8 mouse cellular contexts compared by ENCODE assay signal in genomic region chr4:88438326-88438989, GRCm38 (mm10). TPM values are rescaled to one million over a fixed set of nuclear protein-coding genes. Genes with fewer than 3 reads are reported as not detected.
DNase-seq lines count a peak whose midpoint lies in the region; ATAC-seq and TF ChIP-seq lines count a peak whose summit lies in the region.

TSS of gene Hacd4 (minus strand) at chr4:88438928.

- peak; percentile 53 to 58 for DNase-seq in adrenal gland, adult 18-20 months (ENCODE audit: low spot score in 2 of 2)
- peak; percentile 84 for DNase-seq in lung, postnatal 10 days
- DNase-seq in ovary, postnatal 14 days (ENCODE audit: low spot score) = peak; percentile 41
- DNase-seq in T-cell, adult 2 months (ENCODE audit: low spot score) = no peak

- H3K27me3 ChIP-seq in C2C12 (ENCODE audit: control insufficient read depth, insufficient read depth, insufficient read length) = no peaks in the 10 kb centered on the region
- no peaks in the 10 kb centered on the region for H3K27me3 ChIP-seq in embryonic facial prominence, embryonic 12.5 days
- no peaks in the 10 kb centered on the region for H3K27me3 ChIP-seq in heart, embryonic 12.5 days (replicated peaks)
- no peaks in the 10 kb centered on the region for H3K27me3 ChIP-seq in kidney, embryonic 15.5 days

- H3K9me3 ChIP-seq in embryonic facial prominence, embryonic 12.5 days = no peaks in the 10 kb centered on the region
- H3K9me3 ChIP-seq in heart, embryonic 12.5 days (replicated peaks) = no peaks in the 10 kb centered on the region
- H3K9me3 ChIP-seq in kidney, embryonic 15.5 days (replicated peaks) = no peaks in the 10 kb centered on the region

- peak; percentile 75; the same call in 1 of the 2 replicates for ATAC-seq in embryonic facial prominence, embryonic 12.5 days (ENCODE audit: insufficient number of reproducible peaks, insufficient read depth, low FRiP score, low TSS enrichment)
- ATAC-seq in heart, embryonic 12.5 days (ENCODE audit: insufficient number of reproducible peaks, low FRiP score) = peak; percentile 80; the same call in 1 of the 2 replicates
- ATAC-seq in kidney, embryonic 15.5 days (replicated peaks; ENCODE audit: low FRiP score) = peak; percentile 96

- peaks cover 11% of the 10 kb centered on the region for H3K4me1 ChIP-seq in embryonic facial prominence, embryonic 12.5 days
- peaks cover 27% of the 10 kb centered on the region for H3K4me1 ChIP-seq in heart, embryonic 12.5 days (replicated peaks)
- H3K4me1 ChIP-seq in kidney, embryonic 15.5 days = peaks cover 27% of the 10 kb centered on the region

- H3K36me3 ChIP-seq in C2C12 (ENCODE audit: control insufficient read depth, insufficient read depth) = no peaks in the 10 kb centered on the region
- no peaks in the 10 kb centered on the region for H3K36me3 ChIP-seq in embryonic facial prominence, embryonic 12.5 days
- no peaks in the 10 kb centered on the region for H3K36me3 ChIP-seq in heart, embryonic 12.5 days
- H3K36me3 ChIP-seq in kidney, embryonic 15.5 days = no peaks in the 10 kb centered on the region

- WGBS in embryonic facial prominence, embryonic 12.5 days = 3% methylated on average over 13 of the region's 14 CpGs
- 4% methylated on average over 14 of the region's 14 CpGs for WGBS in heart, embryonic 12.5 days
- 4% methylated on average over 14 of the region's 14 CpGs for WGBS in kidney, embryonic 15.5 days

- H3K27ac ChIP-seq in embryonic facial prominence, embryonic 12.5 days = peak within 1 kb of the TSS; percentile 79
- peak within 1 kb of the TSS; percentile 39; the same call in 1 of the 2 replicates for H3K27ac ChIP-seq in heart, embryonic 12.5 days (ENCODE audit: poor library complexity, severe bottlenecking)
- H3K27ac ChIP-seq in kidney, embryonic 15.5 days = peak within 1 kb of the TSS; percentile 86

- peak within 1 kb of the TSS; percentile 66 for H3K4me2 ChIP-seq in embryonic facial prominence, embryonic 12.5 days (replicated peaks)
- peak within 1 kb of the TSS; percentile 84 for H3K4me2 ChIP-seq in heart, embryonic 12.5 days
- H3K4me2 ChIP-seq in kidney, embryonic 15.5 days = peak within 1 kb of the TSS; percentile 69

- peak within 1 kb of the TSS; percentile 29 for H3ac ChIP-seq in C2C12 (ENCODE audit: control insufficient read depth, insufficient read length, low read depth)

- H3K79me3 ChIP-seq in C2C12 (ENCODE audit: low read depth) = no peaks in the 10 kb centered on the region

- peak within 1 kb of the TSS; percentile 49; the same call in 1 of the 2 replicates for H3K9ac ChIP-seq in embryonic facial prominence, embryonic 12.5 days
- H3K9ac ChIP-seq in heart, embryonic 12.5 days = peak within 1 kb of the TSS; percentile 80
- H3K9ac ChIP-seq in kidney, embryonic 15.5 days = peak within 1 kb of the TSS; percentile 45; the same call in 1 of the 2 replicates

- no peak for TF ChIP-seq CTCF in C2C12 (IDR thresholded peaks at IDR 0.05; ENCODE audit: control insufficient read depth, insufficient read depth, insufficient read length)

- peak within 1 kb of the TSS; percentile 19 for H3K4me3 ChIP-seq in C2C12 (ENCODE audit: insufficient read depth, poor library complexity, severe bottlenecking)
- peak within 1 kb of the TSS; percentile 42 for H3K4me3 ChIP-seq in embryonic facial prominence, embryonic 12.5 days
- peak within 1 kb of the TSS; percentile 60 for H3K4me3 ChIP-seq in heart, embryonic 12.5 days
- H3K4me3 ChIP-seq in kidney, embryonic 15.5 days (replicated peaks) = peak within 1 kb of the TSS; percentile 48

- no peaks in the 10 kb centered on the region for H3K79me2 ChIP-seq in C2C12 (ENCODE audit: control insufficient read depth, insufficient read depth)

TF ChIP-seq in C2C12, 6 proteins besides CTCF, POLR2A, EP300 and RAD21:
- TF ChIP-seq CEBPB (IDR thresholded peaks at IDR 0.05; ENCODE audit: low read depth) (no peak), USF1 (IDR thresholded peaks at IDR 0.05; ENCODE audit: low read depth) (no peak), MAX (IDR thresholded peaks at IDR 0.05) (no peak), MYOG (IDR thresholded peaks at IDR 0.05; ENCODE audit: control insufficient read depth, extremely low read depth, insufficient read length) (no peak), FOSL1 (IDR thresholded peaks at IDR 0.05; ENCODE audit: insufficient read depth, low read length, poor library complexity, severe bottlenecking) (no peak), MYOD1 (IDR thresholded peaks at IDR 0.05; ENCODE audit: control insufficient read depth, insufficient read length, low read depth) (no peak)

RNA-seq across cellular contexts. Expression of gene Hacd4, which starts in this region (rescaled TPM):
- 1.7 TPM for polyA plus RNA-seq in C2C12 (2012; fragmentation: generic; extraction: Trizol)
- 1 to 10 TPM; 3.7 to 4.2 TPM for total RNA-seq in adrenal gland, adult 18-20 months (2021)
- polyA plus RNA-seq in embryonic facial prominence, embryonic 12.5 days (2016; fragmentation: Nextera tagmentation; extraction: Ambion mirVana) = 6.0 and 6.9 TPM in 2 replicates
- 8.8 and 9.0 TPM in 2 replicates for polyA plus RNA-seq in heart, embryonic 12.5 days (2016; fragmentation: Nextera tagmentation; extraction: Ambion mirVana)
- 18.3 and 20.7 TPM in 2 replicates for polyA plus RNA-seq in kidney, embryonic 15.5 days (2015; fragmentation: Nextera tagmentation; extraction: Ambion mirVana)
